Mouse (Mus musculus): ENCODE measurements around the gene Mcu. TPM values are rescaled to one million over a fixed set of nuclear protein-coding genes. Genes with fewer than 3 reads are reported as not detected.

The Mcu gene
- total RNA-seq, 1 experiment = 12.3 TPM

DNA sequence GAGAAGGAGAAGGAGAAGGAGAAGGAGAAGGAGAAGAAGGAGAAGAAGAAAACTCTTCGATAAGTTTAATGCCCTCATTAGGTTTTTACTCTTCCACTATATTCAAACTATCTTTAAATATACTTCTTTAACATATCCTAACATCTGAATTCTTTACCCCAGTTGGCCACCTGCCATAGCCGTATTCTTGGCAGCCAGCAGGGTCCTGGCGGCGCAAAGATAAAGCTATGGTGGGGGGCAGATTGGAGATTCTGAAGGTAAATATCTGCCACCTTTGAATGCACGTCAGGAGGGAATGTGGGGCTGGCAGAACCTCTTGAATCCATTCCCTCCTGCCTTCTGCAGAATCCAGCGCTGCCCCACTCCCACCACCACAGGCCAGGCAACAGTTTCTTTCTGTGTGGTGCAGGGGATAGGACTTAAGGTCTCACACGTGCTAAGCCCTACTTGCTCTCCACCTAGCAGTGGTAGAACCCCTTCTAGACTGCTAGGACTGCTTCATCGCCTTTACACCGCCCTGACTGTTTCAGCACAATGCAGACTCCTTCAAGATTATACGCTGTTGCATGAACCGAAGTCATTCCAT is 11.5 kb downstream of the Mcu start:
- H3K9me3 ChIP-seq (ENCODE audit: control insufficient read depth, insufficient read depth, low read depth, low read length) = no peaks in the 10 kb centered on the region
- H3K4me1 ChIP-seq (ENCODE audit: control insufficient read depth in 2 of 2, insufficient read depth in 2 of 2, low read length in 2 of 2, poor library complexity in 1 of 2) = peaks cover 3 to 4% of the 10 kb centered on the region in 2 experiments; a peak in 1 of 4 replicates
- H3K4me3 ChIP-seq (ENCODE audit: insufficient read depth in 1 of 2, low read depth in 1 of 2, low read length in 2 of 2, poor library complexity in 1 of 2, severe bottlenecking in 1 of 2) = no peak overlapping the region
- H3K9ac ChIP-seq (ENCODE audit: insufficient read depth, low read depth, low read length, poor library complexity, severe bottlenecking) = no peak overlapping the region
- H3K27ac ChIP-seq (ENCODE audit: insufficient read depth, low read depth, low read length, poor library complexity, severe bottlenecking) = no peak overlapping the region
- TF ChIP-seq ZNF384 (IDR thresholded peaks at IDR 0.05; ENCODE audit: low read depth, low read length) (no peak), HCFC1 (IDR thresholded peaks at IDR 0.05; ENCODE audit: borderline replicate concordance, insufficient read depth, low read length) (no peak), MAFK (IDR thresholded peaks at IDR 0.05; ENCODE audit: insufficient read depth, low read depth, low read length) (no peak), ZC3H11A (IDR thresholded peaks at IDR 0.05; ENCODE audit: borderline replicate concordance, low read depth, low read length) (no peak)
- DNase-seq (ENCODE audit: low read depth, low spot score) = no peak
- in situ Hi-C loops (cut with MboI; ENCODE audit: low sequenced_read_pairs in 2 of 2, unreplicated experiment in 2 of 2) = no loop called here
- H3K36me3 ChIP-seq (ENCODE audit: control insufficient read depth, insufficient read depth, low read length, poor library complexity, severe bottlenecking) = no peaks in the 10 kb centered on the region

DNA sequence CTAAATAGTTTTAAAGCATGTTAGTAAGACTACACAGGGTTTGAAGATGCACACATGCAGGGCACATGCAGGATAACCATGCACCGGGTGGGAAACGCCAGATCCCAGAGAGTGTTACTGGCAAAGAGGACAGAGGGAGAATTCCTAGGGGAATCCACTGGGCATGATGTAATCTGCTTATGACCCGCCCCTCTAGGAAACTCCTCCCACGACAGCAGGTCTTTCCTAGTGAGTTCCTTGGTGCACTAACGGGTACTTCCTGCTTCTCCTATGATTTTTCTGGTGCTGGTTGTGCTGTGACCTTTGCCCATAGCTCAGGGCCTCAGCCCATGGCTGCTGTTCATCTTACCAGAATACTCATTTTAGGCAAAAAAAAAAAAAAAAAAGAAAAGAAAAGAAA is 12.6 kb downstream of the Mcu start:
- in situ Hi-C loops (cut with MboI; ENCODE audit: low sequenced_read_pairs in 2 of 2, unreplicated experiment in 2 of 2) = no loop called here
- no peak for DNase-seq (ENCODE audit: low read depth, low spot score)
- Histone ChIP-seq H3K4me3 (ENCODE audit: insufficient read depth in 1 of 2, low read depth in 1 of 2, low read length in 2 of 2, poor library complexity in 1 of 2, severe bottlenecking in 1 of 2) (no peak overlapping the region), H3K4me1 (ENCODE audit: control insufficient read depth in 2 of 2, insufficient read depth in 2 of 2, low read length in 2 of 2, poor library complexity in 1 of 2) (peaks cover 3 to 4% of the 10 kb centered on the region in 2 experiments; a peak in 1 of 4 replicates), H3K9ac (ENCODE audit: insufficient read depth, low read depth, low read length, poor library complexity, severe bottlenecking) (no peak overlapping the region), H3K27ac (ENCODE audit: insufficient read depth, low read depth, low read length, poor library complexity, severe bottlenecking) (no peak overlapping the region), H3K36me3 (ENCODE audit: control insufficient read depth, insufficient read depth, low read length, poor library complexity, severe bottlenecking) (no peaks in the 10 kb centered on the region), H3K9me3 (ENCODE audit: control insufficient read depth, insufficient read depth, low read depth, low read length) (no peaks in the 10 kb centered on the region)
- TF ChIP-seq ZNF384 (IDR thresholded peaks at IDR 0.05; ENCODE audit: low read depth, low read length) (no peak), MAFK (IDR thresholded peaks at IDR 0.05; ENCODE audit: insufficient read depth, low read depth, low read length) (no peak), ZC3H11A (IDR thresholded peaks at IDR 0.05; ENCODE audit: borderline replicate concordance, low read depth, low read length) (no peak), CHD2 (IDR thresholded peaks at IDR 0.05; ENCODE audit: low read depth, low read length) (no peak), HCFC1 (IDR thresholded peaks at IDR 0.05; ENCODE audit: borderline replicate concordance, insufficient read depth, low read length) (no peak)

DNA sequence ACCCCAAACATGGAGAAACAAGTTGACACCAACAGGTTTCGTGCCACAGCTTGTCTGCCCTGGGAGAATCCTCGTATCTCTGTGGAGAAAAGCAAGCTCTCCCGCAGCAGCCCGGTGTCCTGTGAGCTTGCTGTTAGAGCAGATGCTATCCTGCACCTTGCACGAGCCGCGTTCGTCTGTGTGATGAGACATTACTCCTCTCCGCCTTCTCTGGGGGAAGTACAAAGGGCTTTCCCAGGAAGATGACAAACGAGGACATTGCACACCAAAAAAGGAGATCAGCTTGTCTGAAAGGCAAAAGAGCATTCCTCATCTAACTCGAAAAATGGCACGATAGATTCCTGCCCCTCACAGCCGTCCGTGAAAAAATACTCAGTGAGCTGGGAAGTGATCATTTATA is 13.6 kb downstream of the Mcu start:
- DNase-seq (ENCODE audit: low read depth, low spot score) = no peak

DNA sequence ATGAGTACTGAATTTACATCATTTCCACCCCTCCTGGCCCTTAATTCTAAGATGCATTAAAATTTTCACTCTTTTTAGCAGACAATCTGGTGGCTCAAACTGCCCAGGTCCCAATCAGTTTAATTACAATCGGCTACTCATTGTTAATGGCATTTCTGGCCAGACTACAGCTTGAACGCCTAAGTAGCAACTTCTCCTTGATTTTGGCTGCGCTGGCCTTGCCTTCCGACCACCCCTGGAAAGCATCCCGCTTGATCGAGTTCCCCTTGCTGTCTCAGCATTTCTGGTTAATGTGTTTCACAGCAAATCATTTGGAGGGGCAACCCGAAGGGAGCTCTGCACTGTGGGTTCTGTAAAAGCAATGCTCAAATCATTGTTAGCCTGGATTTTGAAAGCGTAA is 14.4 kb downstream of the Mcu start:
- TF ChIP-seq CHD2 (IDR thresholded peaks at IDR 0.05; ENCODE audit: low read depth, low read length) (no peak), ZNF384 (IDR thresholded peaks at IDR 0.05; ENCODE audit: low read depth, low read length) (no peak), ZC3H11A (IDR thresholded peaks at IDR 0.05; ENCODE audit: borderline replicate concordance, low read depth, low read length) (no peak), MAFK (IDR thresholded peaks at IDR 0.05; ENCODE audit: insufficient read depth, low read depth, low read length) (no peak), HCFC1 (IDR thresholded peaks at IDR 0.05; ENCODE audit: borderline replicate concordance, insufficient read depth, low read length) (no peak)
- in situ Hi-C loops (cut with MboI; ENCODE audit: low sequenced_read_pairs in 2 of 2, unreplicated experiment in 2 of 2) = no loop called here
- Histone ChIP-seq H3K36me3 (ENCODE audit: control insufficient read depth, insufficient read depth, low read length, poor library complexity, severe bottlenecking) (no peaks in the 10 kb centered on the region), H3K27ac (ENCODE audit: insufficient read depth, low read depth, low read length, poor library complexity, severe bottlenecking) (no peak overlapping the region), H3K4me1 (ENCODE audit: control insufficient read depth in 2 of 2, insufficient read depth in 2 of 2, low read length in 2 of 2, poor library complexity in 1 of 2) (peaks cover 3 to 4% of the 10 kb centered on the region in 2 experiments; a peak in 1 of 4 replicates), H3K9me3 (ENCODE audit: control insufficient read depth, insufficient read depth, low read depth, low read length) (no peaks in the 10 kb centered on the region), H3K4me3 (ENCODE audit: insufficient read depth in 1 of 2, low read depth in 1 of 2, low read length in 2 of 2, poor library complexity in 1 of 2, severe bottlenecking in 1 of 2) (no peak overlapping the region), H3K9ac (ENCODE audit: insufficient read depth, low read depth, low read length, poor library complexity, severe bottlenecking) (no peak overlapping the region)
- no peak for DNase-seq (ENCODE audit: low read depth, low spot score)

More for the DNA sequence above, 13.6 kb downstream of the Mcu start:
- H3K4me1 ChIP-seq (ENCODE audit: control insufficient read depth in 2 of 2, insufficient read depth in 2 of 2, low read length in 2 of 2, poor library complexity in 1 of 2) = peaks cover 3 to 4% of the 10 kb centered on the region in 2 experiments; a peak in 1 of 4 replicates
- no peak overlapping the region for H3K9ac ChIP-seq (ENCODE audit: insufficient read depth, low read depth, low read length, poor library complexity, severe bottlenecking)
- no peaks in the 10 kb centered on the region for H3K36me3 ChIP-seq (ENCODE audit: control insufficient read depth, insufficient read depth, low read length, poor library complexity, severe bottlenecking)
- in situ Hi-C loops (cut with MboI; ENCODE audit: low sequenced_read_pairs in 2 of 2, unreplicated experiment in 2 of 2) = no loop called here
- no peaks in the 10 kb centered on the region for H3K9me3 ChIP-seq (ENCODE audit: control insufficient read depth, insufficient read depth, low read depth, low read length)
- no peak overlapping the region for H3K4me3 ChIP-seq (ENCODE audit: insufficient read depth in 1 of 2, low read depth in 1 of 2, low read length in 2 of 2, poor library complexity in 1 of 2, severe bottlenecking in 1 of 2)
- TF ChIP-seq HCFC1 (IDR thresholded peaks at IDR 0.05; ENCODE audit: borderline replicate concordance, insufficient read depth, low read length) (no peak), ZNF384 (IDR thresholded peaks at IDR 0.05; ENCODE audit: low read depth, low read length) (no peak), MAFK (IDR thresholded peaks at IDR 0.05; ENCODE audit: insufficient read depth, low read depth, low read length) (no peak), ZC3H11A (IDR thresholded peaks at IDR 0.05; ENCODE audit: borderline replicate concordance, low read depth, low read length) (no peak), CHD2 (IDR thresholded peaks at IDR 0.05; ENCODE audit: low read depth, low read length) (no peak)
- H3K27ac ChIP-seq (ENCODE audit: insufficient read depth, low read depth, low read length, poor library complexity, severe bottlenecking) = no peak overlapping the region

Measured in ES-E14 (cell line).